Mouse (Mus musculus) neural tube, embryonic 11.5 days (tissue): ENCODE data around the gene 1600002K03Rik. TPM values are rescaled to one million over a fixed set of nuclear protein-coding genes. Genes with fewer than 3 reads are reported as not detected.

Source experiments
- ATAC-seq: fragments of 200-750 bp; cut with Nextera tagmentation; 2 replicates; pipeline ENCODE4 v1.8.0; 2017; ENCODE audit warnings: moderate number of reproducible peaks, mild to moderate bottlenecking, moderate TSS enrichment, moderate library complexity; ENCODE audit not compliant: insufficient read depth, low FRiP score, low TSS enrichment
- DNase-seq: peaks from one replicate; pipeline ENCODE4 v3.0.0-alpha.2; 2015; ENCODE audit warnings: low spot score
- H3K27ac ChIP-seq: fragments of 300-500 bp; sonication (generic); 2 replicates; pipeline ENCODE4 v1.5.1; 2014; ENCODE audit warnings: low read depth, mild to moderate bottlenecking, low read length
- H3K27me3 ChIP-seq: fragments of 300-500 bp; sonication (generic); 2 replicates; pipeline ENCODE4 v1.6.1; 2014; ENCODE audit warnings: mild to moderate bottlenecking, low read length, mixed read lengths; ENCODE audit not compliant: control insufficient read depth, insufficient read depth
- H3K36me3 ChIP-seq: fragments of 300-500 bp; sonication (generic); 2 replicates; pipeline ENCODE4 v1.6.1; 2014; ENCODE audit warnings: mild to moderate bottlenecking, low read length, moderate library complexity, mixed read lengths; ENCODE audit not compliant: control insufficient read depth, insufficient read depth
- H3K4me1 ChIP-seq: fragments of 300-500 bp; sonication (generic); 2 replicates; pipeline ENCODE4 v1.6.1; 2014; ENCODE audit warnings: low read length, mixed read lengths; ENCODE audit not compliant: control insufficient read depth, insufficient read depth
- H3K4me2 ChIP-seq: fragments of 300-500 bp; sonication (generic); 2 replicates; pipeline ENCODE4 v1.6.1; 2014; ENCODE audit warnings: low read depth, mild to moderate bottlenecking, moderate library complexity
- H3K4me3 ChIP-seq: fragments of 300-500 bp; sonication (generic); 2 replicates; pipeline ENCODE4 v1.5.1; 2014; ENCODE audit warnings: low read depth, low read length
- H3K9ac ChIP-seq: fragments of 300-500 bp; sonication (generic); 2 replicates; pipeline ENCODE4 v1.6.1; 2014; ENCODE audit warnings: mild to moderate bottlenecking, low read length
- H3K9me3 ChIP-seq: fragments of 300-500 bp; sonication (generic); 2 replicates; pipeline ENCODE4 v1.6.1; 2016; ENCODE audit warnings: low read length; ENCODE audit not compliant: control insufficient read depth
- WGBS: fragments of 180-500 bp; shearing (Covaris S2); extraction: QIAGEN DNeasy Blood & Tissue Kit; methylation state at CpG from one replicate; pipeline ENCODE4 v1.1.7; 2014; 5-methylcytosine and 5-hydroxymethylcytosine counted together
- polyA plus RNA-seq: library from polyadenylated mRNA; unstranded; fragments of >200 nt; fragmentation: Nextera tagmentation; extraction: Ambion mirVana; gene quantifications from 2 replicates; pipeline ENCODE4 v1.2.1, GENCODE M21; 2014

Gene 1600002K03Rik
- polyA plus RNA-seq, 1 experiment from 2014 or later = 10.8 TPM

GRCm38 (mm10) chr10:80155277-80155676 is 17.5 kb upstream of the 1600002K03Rik start:
- H3K36me3 ChIP-seq = peaks cover 55% of the 10 kb centered on the region

DNA sequence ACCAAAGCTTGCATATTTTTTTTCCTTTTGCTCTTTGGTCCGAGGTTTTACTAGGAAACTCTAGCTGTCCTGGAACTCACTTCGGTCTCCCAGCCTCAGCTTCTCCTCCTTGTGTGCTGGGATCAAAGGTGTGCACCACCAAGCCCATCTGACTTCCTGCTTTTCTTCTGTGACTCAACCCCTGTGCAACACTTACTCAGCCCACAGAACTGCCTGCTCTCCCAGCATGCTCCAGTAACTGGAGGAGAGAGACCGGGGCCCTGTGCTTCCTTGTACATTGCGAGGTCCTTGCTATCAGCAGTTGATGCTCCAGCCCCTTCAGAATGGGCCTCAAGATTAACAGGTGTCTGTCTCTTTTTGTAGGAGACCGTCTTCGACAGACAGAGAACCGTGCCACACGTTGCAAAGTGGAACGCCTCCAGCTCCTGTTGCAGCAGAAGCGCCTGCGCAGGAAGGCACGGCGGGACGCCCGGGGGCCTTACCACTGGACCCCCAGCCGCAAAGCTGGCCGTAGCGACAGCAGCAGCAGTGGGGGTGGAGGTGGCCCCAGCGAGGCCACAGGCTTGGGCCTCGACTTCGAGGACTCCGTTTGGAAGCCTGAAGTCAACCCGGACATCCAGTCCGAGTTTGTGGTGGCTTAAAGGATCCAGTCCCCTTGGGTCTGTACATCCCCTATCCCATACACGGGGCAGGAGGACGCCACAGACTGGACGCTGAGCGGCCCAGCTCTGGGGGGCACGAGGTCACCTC is 16.6 kb upstream of the 1600002K03Rik start:
- H3K36me3 ChIP-seq = peaks cover 55% of the 10 kb centered on the region
- no peak for DNase-seq
- no peaks in the 10 kb centered on the region for H3K27me3 ChIP-seq
- 0 out of 2 replicates have a peak overlapping the region, but pooled peaks have one; percentile 10 for H3K4me3 ChIP-seq
- H3K27ac ChIP-seq = peak overlapping the region; percentile 30; the same call in 1 of the 2 replicates
- H3K4me2 ChIP-seq = no peak overlapping the region
- H3K9ac ChIP-seq = no peak overlapping the region
- whole genome bisulfite sequencing = 90% methylated on average over 29 of the region's 29 CpGs
- no peaks in the 10 kb centered on the region for H3K9me3 ChIP-seq
- ATAC-seq = no peak
- peaks cover 64% of the 10 kb centered on the region for H3K4me1 ChIP-seq

More at GRCm38 (mm10) chr10:80155277-80155676, 17.5 kb upstream of the 1600002K03Rik start:
- Histone ChIP-seq H3K4me1 (peaks cover 57% of the 10 kb centered on the region), H3K27me3 (no peaks in the 10 kb centered on the region), H3K27ac (no peak overlapping the region), H3K9ac (no peak overlapping the region), H3K4me3 (no peak overlapping the region), H3K4me2 (no peak overlapping the region), H3K9me3 (no peaks in the 10 kb centered on the region)
- ATAC-seq (no peak), DNase-seq (no peak)
- WGBS = 74% methylated on average over 1 of the region's 1 CpGs

GRCm38 (mm10) chr10:80156752-80157053 is 16.0 kb upstream of the 1600002K03Rik start:
- Histone ChIP-seq H3K4me1 (peaks cover 67% of the 10 kb centered on the region), H3K27me3 (no peaks in the 10 kb centered on the region), H3K4me2 (no peak overlapping the region), H3K4me3 (0 out of 2 replicates have a peak overlapping the region, but pooled peaks have one; percentile 10), H3K9me3 (no peaks in the 10 kb centered on the region), H3K36me3 (peaks cover 53% of the 10 kb centered on the region), H3K27ac (peak overlapping the region; percentile 87; the same call in 1 of the 2 replicates), H3K9ac (no peak overlapping the region)
- no peak for DNase-seq
- WGBS = 78% methylated on average over 7 of the region's 7 CpGs
- no peak for ATAC-seq

GRCm38 (mm10) chr10:80157141-80157929 is 15.4 kb upstream of the 1600002K03Rik start:
- H3K4me2 ChIP-seq = 0 out of 2 replicates have a peak overlapping the region, but pooled peaks have one; percentile 5
- peaks cover 66% of the 10 kb centered on the region for H3K4me1 ChIP-seq
- no peak overlapping the region for H3K4me3 ChIP-seq
- no peaks in the 10 kb centered on the region for H3K27me3 ChIP-seq
- peak overlapping the region; percentile 87; the same call in 1 of the 2 replicates for H3K27ac ChIP-seq
- DNase-seq (no peak), ATAC-seq (no peak)
- 69% methylated on average over 15 of the region's 15 CpGs for WGBS
- H3K9me3 ChIP-seq = no peaks in the 10 kb centered on the region
- peak overlapping the region; percentile 35; the same call in 1 of the 2 replicates for H3K9ac ChIP-seq
- H3K36me3 ChIP-seq = peaks cover 50% of the 10 kb centered on the region

DNA sequence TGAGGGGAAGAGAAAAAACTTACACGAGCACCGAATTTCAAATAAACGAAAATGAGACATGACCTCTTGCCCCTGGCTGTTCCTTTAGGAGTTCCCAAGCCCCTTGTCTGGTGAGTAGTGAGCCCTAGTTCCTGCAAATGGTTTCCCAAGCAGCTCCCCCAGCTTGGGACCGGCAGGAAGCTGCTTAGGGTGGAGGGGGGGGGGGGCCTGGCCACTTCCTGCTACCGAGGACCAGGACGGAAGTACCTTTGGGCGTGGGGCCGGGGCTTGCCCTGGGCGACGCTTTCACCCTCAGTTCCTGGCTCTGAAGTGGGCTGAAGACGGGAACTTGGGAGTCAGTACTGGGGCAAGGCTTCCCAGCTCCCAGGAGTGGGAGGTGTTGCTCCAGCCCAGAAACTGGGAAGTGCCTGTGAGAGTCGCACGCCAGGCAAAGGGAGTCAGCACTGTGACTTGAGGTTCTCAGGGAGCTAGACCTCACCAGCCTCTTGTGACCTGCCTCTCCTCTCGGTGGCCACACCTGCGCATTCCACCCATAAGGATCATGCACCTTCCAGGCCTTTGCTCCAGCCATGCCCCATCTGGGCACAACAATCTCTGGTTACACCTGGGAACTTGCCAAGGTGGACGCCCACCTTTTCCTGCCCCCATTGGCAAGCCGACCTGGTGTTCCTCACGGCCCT is 14.3 kb upstream of the 1600002K03Rik start:
- H3K9ac ChIP-seq = no peak overlapping the region
- DNase-seq = peak; percentile 64

DNA sequence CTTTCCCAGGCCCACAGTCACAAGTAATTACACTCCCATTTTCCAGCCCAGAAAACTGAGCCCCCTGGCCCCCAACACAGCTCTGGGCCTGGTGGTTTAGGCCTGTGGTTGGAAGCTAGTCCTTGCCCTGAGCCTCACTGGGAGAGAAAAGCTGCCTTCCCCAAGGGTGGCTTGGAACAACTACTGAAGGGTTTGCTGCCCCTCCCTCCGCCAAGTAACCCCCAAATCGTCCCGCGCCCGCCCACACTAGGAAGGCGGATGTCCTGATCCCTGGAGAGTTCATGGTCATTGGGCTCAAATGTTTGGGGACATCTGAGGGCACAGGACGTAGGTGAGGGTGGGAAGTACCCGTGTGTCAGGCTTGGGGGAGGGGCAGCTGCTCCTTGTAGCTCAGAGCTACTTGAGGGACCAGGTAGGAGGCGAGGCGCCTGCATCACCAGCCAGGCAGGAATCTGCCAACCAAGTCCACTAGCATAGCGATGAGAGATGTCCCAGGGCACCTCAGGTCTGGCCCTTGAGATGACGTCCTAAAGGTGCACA is 13.7 kb upstream of the 1600002K03Rik start:
- peak; percentile 1 for ATAC-seq
- H3K9me3 ChIP-seq = no peaks in the 10 kb centered on the region
- H3K36me3 ChIP-seq = peaks cover 33% of the 10 kb centered on the region
- DNase-seq = no peak
- 6% methylated on average over 12 of the region's 12 CpGs for WGBS
- peak overlapping the region; percentile 59 for H3K4me2 ChIP-seq
- H3K4me3 ChIP-seq = peak overlapping the region; percentile 33
- H3K27ac ChIP-seq = peak overlapping the region; percentile 87
- no peaks in the 10 kb centered on the region for H3K27me3 ChIP-seq
- H3K4me1 ChIP-seq = peaks cover 50% of the 10 kb centered on the region
- peak overlapping the region; percentile 44 for H3K9ac ChIP-seq

More for the DNA sequence above, 14.3 kb upstream of the 1600002K03Rik start:
- no peak for ATAC-seq
- Histone ChIP-seq H3K4me1 (peaks cover 55% of the 10 kb centered on the region), H3K36me3 (peaks cover 40% of the 10 kb centered on the region), H3K9me3 (no peaks in the 10 kb centered on the region), H3K27me3 (no peaks in the 10 kb centered on the region), H3K4me2 (peak overlapping the region; percentile 59), H3K4me3 (peak overlapping the region; percentile 12), H3K27ac (peak overlapping the region; percentile 87)
- 17% methylated on average over 18 of the region's 18 CpGs for WGBS

GRCm38 (mm10) chr10:80159561-80160454 is 12.9 kb upstream of the 1600002K03Rik start:
- DNase-seq = peak; percentile 96
- Histone ChIP-seq H3K4me3 (peak overlapping the region; percentile 33), H3K9ac (peak overlapping the region; percentile 44), H3K4me2 (peak overlapping the region; percentile 59), H3K27ac (peak overlapping the region; percentile 87), H3K9me3 (no peaks in the 10 kb centered on the region), H3K36me3 (peaks cover 26% of the 10 kb centered on the region), H3K27me3 (no peaks in the 10 kb centered on the region), H3K4me1 (peaks cover 52% of the 10 kb centered on the region)
- ATAC-seq = peak; percentile 70
- under 1% methylated on average over 54 of the region's 55 CpGs for WGBS
